Mouse (Mus musculus) CH12.LX (cell line): ENCODE measurements at regions not wholly inside any gene's neighbourhood (a gene's known extent, or its start where the extent isn't known, plus 50 kb on each side); places are given as distances from the start of the nearest gene placed in this dataset.

Source experiments
- CTCF ChIP-seq, 2 experiments: IDR thresholded peaks in 1 of 2; conservative IDR thresholded peaks in 1 of 2; 2 replicates each; pipeline ENCODE4 v1.5.1; 2011 to 2012; ENCODE audit warnings: low read depth in 2 of 2, low read length in 2 of 2, improper control_type of control experiment in 1 of 2, inconsistent platforms in 1 of 2, mild to moderate bottlenecking in 1 of 2, moderate library complexity in 1 of 2
- ELF1 ChIP-seq: IDR thresholded peaks from 2 replicates; pipeline ENCODE4 v1.6.1; 2014; ENCODE audit warnings: low read depth, mild to moderate bottlenecking, inconsistent platforms, low read length, improper control_type of control experiment
- ETS1 ChIP-seq: conservative IDR thresholded peaks from 2 replicates; pipeline ENCODE4 v1.6.1; 2012; ENCODE audit warnings: low read depth, mild to moderate bottlenecking, inconsistent platforms, low read length, improper control_type of control experiment, moderate library complexity
- JUN ChIP-seq: IDR thresholded peaks from 2 replicates; pipeline ENCODE4 v1.6.1; 2011; ENCODE audit warnings: low read depth, mild to moderate bottlenecking, low read length, improper control_type of control experiment, moderate library complexity; ENCODE audit not compliant: insufficient read depth
- POLR2A ChIP-seq: IDR thresholded peaks from 2 replicates; pipeline ENCODE4 v1.6.1; 2011; ENCODE audit warnings: low read depth, mild to moderate bottlenecking, improper control_type of control experiment, low read length
- RCOR1 ChIP-seq: conservative IDR thresholded peaks from 2 replicates; pipeline ENCODE4 v1.6.1; 2012; ENCODE audit warnings: low read depth, mild to moderate bottlenecking, inconsistent platforms, low read length, improper control_type of control experiment
- SIN3A ChIP-seq: IDR thresholded peaks from 2 replicates; pipeline ENCODE4 v1.6.1; 2012; ENCODE audit warnings: low read length, improper control_type of control experiment, inconsistent platforms
- TCF12 ChIP-seq: IDR thresholded peaks from 2 replicates; pipeline ENCODE4 v1.6.1; 2014; ENCODE audit warnings: low read depth, mild to moderate bottlenecking, inconsistent platforms, low read length, improper control_type of control experiment
- USF1 ChIP-seq: IDR thresholded peaks from 2 replicates; pipeline ENCODE4 v1.6.1; 2014; ENCODE audit warnings: low read depth, mild to moderate bottlenecking, inconsistent platforms, low read length, improper control_type of control experiment

DNA sequence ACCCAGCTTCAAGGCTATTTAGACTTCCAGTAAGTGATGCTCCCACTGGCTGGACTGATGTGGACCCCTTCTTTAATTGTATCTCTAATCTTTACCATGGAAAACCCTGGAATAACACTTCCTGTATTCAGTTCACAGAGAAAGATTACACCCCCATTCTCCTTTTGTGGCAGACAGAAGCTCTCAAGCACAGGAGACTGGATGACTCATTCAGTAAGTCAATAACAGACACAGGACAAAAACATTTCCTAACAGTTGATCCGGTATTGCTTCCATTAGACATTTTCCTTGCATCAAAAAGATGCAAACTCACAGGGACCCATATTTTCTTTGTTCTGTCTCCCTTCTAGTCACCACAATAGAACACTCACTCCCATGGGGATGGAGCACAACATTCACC is 67.0 kb upstream of the Thbs1 start:
- TF ChIP-seq RCOR1 (no peak), SIN3A (no peak), USF1 (no peak), POLR2A (no peak), CTCF (conservative IDR thresholded peaks at IDR 0.05 in 1 of 2, IDR thresholded peaks at IDR 0.05 in 1 of 2; ENCODE audit: low read depth in 2 of 2, low read length in 2 of 2) (no peak), JUN (no peak), ELF1 (no peak), ETS1 (no peak), TCF12 (no peak)
